Mouse (Mus musculus): ENCODE data around the gene Kdm7a. TPM values are rescaled to one million over a fixed set of nuclear protein-coding genes. Genes with fewer than 3 reads are reported as not detected.

Gene Kdm7a
- polyA plus RNA-seq, 1 experiment from 2014 or later, result 11.2 TPM

DNA sequence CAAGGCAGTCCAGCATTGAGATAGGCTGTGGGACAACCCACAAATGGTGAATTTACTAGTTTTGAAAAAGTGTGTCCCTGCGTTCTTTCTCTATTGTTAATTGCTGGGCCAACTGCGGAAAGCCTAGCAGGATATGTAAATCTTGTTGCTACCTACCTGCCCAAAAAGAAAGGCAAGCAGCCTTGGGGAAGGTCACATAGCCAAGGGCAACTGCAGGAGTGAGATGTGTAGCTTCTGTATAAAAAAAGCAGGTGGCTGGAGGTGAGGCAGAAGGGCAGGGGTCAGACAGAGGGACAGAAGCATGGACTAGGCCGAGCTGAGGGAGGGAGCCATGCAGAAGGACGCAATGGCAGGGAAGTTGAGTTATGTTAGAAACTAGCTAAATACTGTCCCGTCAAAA lies 74.0 kb downstream of the Kdm7a start:
- POLR2A ChIA-PET, result interaction anchor here (1.3 kb wide), 1 partner anchor 11 kb away, joined by 3 read pairs; no protein-coding TSS in a partner anchor
- ATAC-seq, result no peak
- no peaks in the 10 kb centered on the region for H3K27me3 ChIP-seq
- in situ Hi-C loops (cut with MboI; ENCODE audit: low pct_unique_long_range_greater_than_20kb), result no loop called here
- DNase-seq (ENCODE audit: low read depth, low spot score), result no peak
- TF ChIP-seq CTCF (IDR thresholded peaks at IDR 0.05), result no peak
- CTCF ChIA-PET, result interaction anchor here (1.5 kb wide), 1 partner anchor 14 kb away, joined by 5 read pairs; no protein-coding TSS in a partner anchor

DNA sequence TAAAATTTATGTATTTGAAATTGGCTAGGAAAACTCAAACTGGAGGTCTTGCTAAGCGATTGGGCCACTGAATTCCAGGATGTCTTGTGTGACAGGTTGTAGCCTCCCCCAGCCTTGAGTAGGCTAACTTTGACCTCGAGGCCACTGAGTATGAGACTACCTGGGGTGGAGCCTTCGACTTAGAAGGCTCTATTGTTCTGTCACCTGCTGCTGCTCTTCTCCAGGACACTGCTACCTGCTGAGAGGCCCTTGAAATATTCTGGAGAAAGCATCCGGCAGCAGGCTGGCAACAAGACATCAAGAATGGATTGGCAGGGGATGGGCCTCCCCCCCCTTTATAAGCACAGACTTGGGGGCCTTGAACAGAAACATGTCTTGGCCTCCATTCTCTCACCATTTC lies 75.1 kb downstream of the Kdm7a start:
- in situ Hi-C loops (cut with MboI; ENCODE audit: low pct_unique_long_range_greater_than_20kb), result no loop called here
- ChIA-PET POLR2A (no interaction called here), CTCF (interaction anchor here (1.5 kb wide), 1 partner anchor 15 kb away, joined by 5 read pairs; no protein-coding TSS in a partner anchor)
- TF ChIP-seq CTCF (IDR thresholded peaks at IDR 0.05), result no peak
- no peaks in the 10 kb centered on the region for H3K27me3 ChIP-seq
- DNase-seq (ENCODE audit: low read depth, low spot score) (no peak), ATAC-seq (no peak)

DNA sequence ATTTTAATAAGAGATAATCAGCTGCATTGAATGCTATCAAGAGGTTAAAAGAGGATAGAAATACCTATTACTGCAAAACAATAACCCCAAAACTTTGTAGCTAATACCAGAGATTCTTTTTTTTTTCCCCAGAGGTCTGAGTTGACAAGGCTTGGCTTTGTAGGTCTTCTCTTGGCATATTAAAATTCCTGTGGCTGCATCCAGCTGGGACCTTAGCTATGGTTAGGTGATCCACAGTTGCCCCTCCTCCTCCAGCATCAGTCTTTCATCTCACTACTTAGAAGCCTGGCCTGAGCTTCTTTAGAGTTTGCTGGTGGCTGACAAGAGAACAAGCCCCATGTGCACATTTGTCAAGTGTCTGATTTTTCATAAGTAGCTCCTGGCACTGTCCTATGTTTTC lies 81.9 kb downstream of the Kdm7a start:
- peak; percentile 76 for ATAC-seq
- no peak for DNase-seq (ENCODE audit: low read depth, low spot score)
- no peaks in the 10 kb centered on the region for H3K27me3 ChIP-seq
- in situ Hi-C loops (cut with MboI; ENCODE audit: low pct_unique_long_range_greater_than_20kb), result no loop called here
- ChIA-PET CTCF (interaction anchor here (0.8 to 2.0 kb wide), 4 partner anchors 11 to 19 kb away, joined by 3 to 6 read pairs (median 4); no protein-coding TSS in a partner anchor), POLR2A (interaction anchor here (0.7 kb wide), 1 partner anchor 23 kb away, joined by 3 read pairs; no protein-coding TSS in a partner anchor)
- TF ChIP-seq CTCF (IDR thresholded peaks at IDR 0.05), result no peak

DNA sequence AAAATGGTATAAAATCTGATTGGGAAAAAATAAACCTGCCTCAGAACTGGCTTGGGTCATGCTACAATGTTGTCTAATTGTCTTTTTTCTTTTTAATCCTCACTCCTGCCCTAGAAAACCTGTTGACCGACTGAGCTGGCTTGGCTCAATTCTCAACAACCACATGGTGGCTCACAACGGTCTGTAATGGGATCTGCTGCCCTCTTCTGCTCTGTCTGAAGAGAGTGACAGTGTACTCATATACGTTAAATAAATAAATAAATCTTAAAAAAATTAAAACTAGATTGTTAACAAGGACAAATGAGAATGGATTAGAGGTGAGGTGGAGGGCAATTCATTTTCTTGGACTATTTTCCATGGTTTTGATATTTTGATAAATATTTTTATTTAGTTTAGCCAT lies 85.9 kb downstream of the Kdm7a start:
- no peak for ATAC-seq
- no peaks in the 10 kb centered on the region for H3K27me3 ChIP-seq
- no peak for TF ChIP-seq CTCF (IDR thresholded peaks at IDR 0.05)
- in situ Hi-C loops (cut with MboI; ENCODE audit: low pct_unique_long_range_greater_than_20kb), result no loop called here
- DNase-seq (ENCODE audit: low read depth, low spot score), result no peak
- CTCF ChIA-PET, result interaction anchor here (1.8 kb wide), 1 partner anchor 15 kb away, joined by 4 read pairs; no protein-coding TSS in a partner anchor
- POLR2A ChIA-PET, result interaction anchor here (0.8 kb wide), 1 partner anchor 12 kb away, joined by 3 read pairs; no protein-coding TSS in a partner anchor

DNA sequence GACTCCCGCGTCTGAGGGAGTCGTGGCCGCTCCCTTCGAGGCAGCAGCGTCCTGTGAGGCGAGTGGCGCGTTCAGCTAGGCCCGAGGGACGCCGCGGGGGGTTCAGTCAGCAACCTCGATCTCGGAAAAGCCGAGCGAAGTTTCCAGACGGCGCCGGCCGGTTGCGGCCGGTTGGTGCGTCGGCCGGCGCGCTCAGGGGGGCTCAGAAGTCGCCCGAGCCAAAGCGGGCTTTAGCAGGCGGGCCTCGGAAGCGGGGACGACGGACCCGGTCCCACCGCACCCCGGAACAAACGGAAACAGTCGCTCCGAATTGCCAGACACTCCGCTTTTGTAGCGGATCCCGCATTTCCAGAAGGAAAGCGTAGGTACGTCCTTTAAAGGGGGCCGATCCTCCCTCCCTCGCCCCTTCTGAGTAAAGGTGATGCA lies 88.1 kb downstream of the Kdm7a start:
- in situ Hi-C loops (cut with MboI; ENCODE audit: low pct_unique_long_range_greater_than_20kb), result no loop called here
- no peaks in the 10 kb centered on the region for H3K27me3 ChIP-seq
- no peak for DNase-seq (ENCODE audit: low read depth, low spot score)
- no peak for TF ChIP-seq CTCF (IDR thresholded peaks at IDR 0.05)
- CTCF ChIA-PET, result no interaction called here
- ATAC-seq, result no peak
- POLR2A ChIA-PET, result no interaction called here

DNA sequence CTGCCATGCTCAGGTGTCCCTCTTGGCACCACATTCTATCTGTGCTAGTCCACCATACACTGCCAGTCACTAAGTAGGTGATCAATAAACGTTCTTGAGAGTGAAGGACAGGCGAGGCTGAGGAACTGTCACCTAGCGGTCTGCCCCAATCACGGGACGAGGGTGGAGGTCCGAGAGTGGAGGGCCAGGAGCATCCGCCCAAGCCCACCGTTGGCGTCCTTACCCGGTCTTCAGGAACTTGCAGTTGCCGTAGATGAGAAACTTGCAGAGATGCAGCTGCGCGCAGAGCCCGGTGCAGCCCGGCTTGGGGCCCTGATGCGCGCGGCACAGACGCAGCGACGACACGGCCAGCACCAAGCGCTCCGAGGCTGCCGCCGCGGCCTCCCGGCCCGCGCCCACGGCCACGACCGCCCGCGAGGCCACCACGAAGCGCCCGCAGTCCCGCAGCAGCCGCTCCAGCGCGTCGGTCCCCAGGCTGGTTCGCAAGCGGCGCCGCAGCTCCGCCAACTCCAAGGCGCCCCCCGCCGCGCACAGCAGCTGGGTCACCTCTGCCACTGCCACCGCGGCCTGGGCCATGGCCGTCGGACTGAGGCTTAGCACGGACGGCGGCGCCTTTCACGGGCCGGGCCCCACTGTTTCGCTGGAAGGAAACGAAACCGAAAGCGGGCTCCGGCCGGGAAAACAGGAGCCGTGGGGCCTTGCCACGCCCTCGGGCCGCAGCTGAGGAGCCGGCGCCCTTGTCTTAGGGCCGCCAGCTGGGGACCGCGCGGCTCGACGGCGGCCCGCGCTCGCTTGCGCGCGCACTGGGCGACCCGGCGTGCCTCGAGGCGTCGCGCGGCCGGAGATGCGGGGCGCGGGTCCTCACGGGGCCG lies 88.8 kb downstream of the Kdm7a start, which contains the start of gene Parp12:
Parp12 (minus strand) TSS at position 766 of the 872 bp plus-strand sequence.
- ChIA-PET CTCF (interaction anchor here (0.7 kb wide), 1 partner anchor 10 kb away, joined by 3 read pairs; no protein-coding TSS in a partner anchor), POLR2A (no interaction called here)
- DNase-seq (ENCODE audit: low read depth, low spot score) (no peak), ATAC-seq (peak; percentile 70)
- H3K27me3 ChIP-seq, result no peaks in the 10 kb centered on the region
- in situ Hi-C loops (cut with MboI; ENCODE audit: low pct_unique_long_range_greater_than_20kb), result no loop called here
- no peak for TF ChIP-seq CTCF (IDR thresholded peaks at IDR 0.05)

DNA sequence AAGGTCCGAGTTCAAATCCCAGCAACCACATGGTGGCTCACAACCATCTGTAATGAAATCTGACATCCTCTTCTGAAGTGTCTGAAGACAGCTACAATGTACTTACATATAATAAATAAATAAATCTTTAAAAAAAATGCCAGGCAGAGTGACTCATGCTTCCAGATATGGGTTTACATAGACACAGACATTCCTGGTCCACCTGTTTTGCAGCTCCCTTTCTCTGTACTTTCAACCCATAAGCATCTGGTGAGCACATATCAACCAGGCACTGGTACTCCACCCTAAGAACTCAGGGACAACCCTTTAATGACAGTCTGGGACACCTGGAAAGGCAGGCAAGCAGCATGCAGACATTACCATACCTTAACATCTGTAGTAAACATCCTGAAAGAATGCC lies 91.2 kb downstream of the Kdm7a start:
- ChIA-PET POLR2A (interaction anchor here (0.9 kb wide), 1 partner anchor 51 kb away, joined by 3 read pairs; no protein-coding TSS in a partner anchor), CTCF (no interaction called here)
- H3K27me3 ChIP-seq, result no peaks in the 10 kb centered on the region
- no peak for ATAC-seq
- in situ Hi-C loops (cut with MboI; ENCODE audit: low pct_unique_long_range_greater_than_20kb), result no loop called here
- TF ChIP-seq CTCF (IDR thresholded peaks at IDR 0.05), result no peak
- no peak for DNase-seq (ENCODE audit: low read depth, low spot score)

DNA sequence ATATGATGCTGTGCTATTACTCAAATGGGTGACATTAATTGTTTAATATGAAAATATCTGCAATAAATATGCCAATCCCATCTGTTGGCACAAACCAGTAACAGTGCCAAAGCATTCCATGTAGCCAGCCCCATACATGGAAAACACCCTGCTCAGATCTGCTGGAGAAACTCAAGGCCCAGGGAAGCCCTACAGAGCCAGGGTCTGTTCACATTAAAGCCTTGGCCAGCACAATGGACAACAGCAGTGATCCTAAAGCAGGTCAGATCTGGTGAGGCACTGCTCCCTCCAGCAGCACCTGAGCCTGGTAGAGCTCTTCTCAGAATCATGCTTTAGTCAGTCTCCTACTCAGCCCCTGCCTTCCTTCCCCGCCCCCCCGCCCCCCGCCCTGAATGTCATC lies 93.4 kb downstream of the Kdm7a start:
- ATAC-seq (no peak), DNase-seq (ENCODE audit: low read depth, low spot score) (no peak)
- ChIA-PET CTCF (interaction anchor here (1.4 kb wide), 1 partner anchor 11 kb away, joined by 4 read pairs; no protein-coding TSS in a partner anchor), POLR2A (no interaction called here)
- TF ChIP-seq CTCF (IDR thresholded peaks at IDR 0.05), result no peak
- in situ Hi-C loops (cut with MboI; ENCODE audit: low pct_unique_long_range_greater_than_20kb), result no loop called here
- no peaks in the 10 kb centered on the region for H3K27me3 ChIP-seq

DNA sequence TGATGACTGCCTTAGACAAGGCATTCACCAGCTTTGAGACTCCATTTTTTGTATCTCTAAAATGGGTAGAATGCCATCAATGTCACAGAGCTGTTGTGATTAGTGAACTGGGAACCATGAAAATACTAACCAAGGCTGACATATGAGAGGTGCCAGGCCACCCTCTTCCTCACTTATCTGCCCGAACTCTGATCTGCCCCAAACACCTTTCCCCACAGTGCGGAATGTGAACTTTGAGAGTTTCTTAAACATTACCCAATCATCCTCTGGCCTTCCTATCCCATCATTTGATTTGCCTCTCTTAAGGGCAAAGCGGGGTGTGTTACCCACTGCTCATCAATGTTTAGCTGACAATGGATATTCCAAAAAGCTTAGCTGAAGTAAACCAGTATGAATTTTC lies 93.9 kb downstream of the Kdm7a start:
- no peaks in the 10 kb centered on the region for H3K27me3 ChIP-seq
- ATAC-seq (no peak), DNase-seq (ENCODE audit: low read depth, low spot score) (no peak)
- ChIA-PET CTCF (no interaction called here), POLR2A (no interaction called here)
- in situ Hi-C loops (cut with MboI; ENCODE audit: low pct_unique_long_range_greater_than_20kb), result no loop called here
- TF ChIP-seq CTCF (IDR thresholded peaks at IDR 0.05), result no peak

DNA sequence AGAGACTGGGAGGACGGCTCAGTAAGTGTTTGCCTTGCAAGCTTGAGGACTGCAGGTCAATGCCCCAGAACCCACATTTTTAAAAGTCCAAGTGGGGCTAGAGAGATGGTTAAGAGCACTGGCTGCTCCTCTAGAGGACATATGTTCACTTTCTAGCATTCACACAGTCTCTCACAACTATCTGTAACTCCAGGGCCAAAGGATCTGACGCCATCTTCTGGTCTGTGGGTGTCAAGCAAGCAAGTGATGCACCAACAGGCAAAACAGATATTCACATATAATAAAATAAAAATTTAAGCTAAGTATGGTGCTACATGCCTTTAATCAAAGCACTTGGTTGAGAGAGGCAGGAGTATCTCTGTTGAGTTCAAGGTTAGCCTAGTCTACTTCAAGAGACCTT lies 99.8 kb downstream of the Kdm7a start:
- DNase-seq (ENCODE audit: low read depth, low spot score), result no peak

DNA sequence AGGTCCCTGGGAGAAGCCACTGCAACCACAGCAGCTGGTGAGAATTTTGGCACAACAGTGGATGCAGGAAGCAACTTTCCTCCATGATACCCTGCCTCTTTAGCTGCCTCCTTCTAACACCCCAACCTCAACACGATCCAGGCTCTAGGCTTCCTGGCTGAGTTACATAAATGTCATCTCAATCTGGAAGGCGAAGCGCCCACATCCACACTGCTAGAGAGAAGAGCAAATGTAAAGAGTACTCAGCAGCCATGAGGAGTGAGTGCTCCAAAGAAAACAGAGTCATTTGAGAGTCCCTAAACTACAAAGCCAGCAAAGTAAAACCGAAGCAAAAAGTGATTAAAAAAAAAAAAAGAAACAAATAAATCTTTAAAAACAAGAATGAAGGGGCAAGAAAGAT lies 102.0 kb downstream of the Kdm7a start:
- POLR2A ChIA-PET, result no interaction called here
- ATAC-seq (no peak), DNase-seq (ENCODE audit: low read depth, low spot score) (no peak)
- TF ChIP-seq CTCF (IDR thresholded peaks at IDR 0.05), result no peak
- in situ Hi-C loops (cut with MboI; ENCODE audit: low pct_unique_long_range_greater_than_20kb), result no loop called here
- CTCF ChIA-PET, result no interaction called here
- no peaks in the 10 kb centered on the region for H3K27me3 ChIP-seq

More for the DNA sequence above, 99.8 kb downstream of the Kdm7a start:
- POLR2A ChIA-PET, result no interaction called here
- ATAC-seq, result no peak
- TF ChIP-seq CTCF (IDR thresholded peaks at IDR 0.05), result peak; percentile 50
- H3K27me3 ChIP-seq, result no peaks in the 10 kb centered on the region
- CTCF ChIA-PET, result no interaction called here
- in situ Hi-C loops (cut with MboI; ENCODE audit: low pct_unique_long_range_greater_than_20kb), result no loop called here

Other genes with a start within 250 kb of the Kdm7a start
- 29.1 TPM for gene Parp12, start 88.4 kb downstream of the Kdm7a start, polyA plus RNA-seq (2021)
- gene Slc37a3, start 170.9 kb upstream of the Kdm7a start, polyA plus RNA-seq (2021), result 71.7 TPM
- 0.15 TPM for gene Rab19, start 174.4 kb upstream of the Kdm7a start, polyA plus RNA-seq (2021)
- 58.7 TPM for gene Mkrn1, start 213.7 kb upstream of the Kdm7a start, polyA plus RNA-seq (2021)